Mouse (Mus musculus): ENCODE measurements around the gene Phf2. TPM values are rescaled to one million over a fixed set of nuclear protein-coding genes. Genes with fewer than 3 reads are reported as not detected.
A peak's percentile ranks its signal among the peaks of the same experiment; 100 is the strongest.

Phf2 gene
- polyA plus RNA-seq, 1 experiment from 2014 or later = 7.3 TPM

DNA sequence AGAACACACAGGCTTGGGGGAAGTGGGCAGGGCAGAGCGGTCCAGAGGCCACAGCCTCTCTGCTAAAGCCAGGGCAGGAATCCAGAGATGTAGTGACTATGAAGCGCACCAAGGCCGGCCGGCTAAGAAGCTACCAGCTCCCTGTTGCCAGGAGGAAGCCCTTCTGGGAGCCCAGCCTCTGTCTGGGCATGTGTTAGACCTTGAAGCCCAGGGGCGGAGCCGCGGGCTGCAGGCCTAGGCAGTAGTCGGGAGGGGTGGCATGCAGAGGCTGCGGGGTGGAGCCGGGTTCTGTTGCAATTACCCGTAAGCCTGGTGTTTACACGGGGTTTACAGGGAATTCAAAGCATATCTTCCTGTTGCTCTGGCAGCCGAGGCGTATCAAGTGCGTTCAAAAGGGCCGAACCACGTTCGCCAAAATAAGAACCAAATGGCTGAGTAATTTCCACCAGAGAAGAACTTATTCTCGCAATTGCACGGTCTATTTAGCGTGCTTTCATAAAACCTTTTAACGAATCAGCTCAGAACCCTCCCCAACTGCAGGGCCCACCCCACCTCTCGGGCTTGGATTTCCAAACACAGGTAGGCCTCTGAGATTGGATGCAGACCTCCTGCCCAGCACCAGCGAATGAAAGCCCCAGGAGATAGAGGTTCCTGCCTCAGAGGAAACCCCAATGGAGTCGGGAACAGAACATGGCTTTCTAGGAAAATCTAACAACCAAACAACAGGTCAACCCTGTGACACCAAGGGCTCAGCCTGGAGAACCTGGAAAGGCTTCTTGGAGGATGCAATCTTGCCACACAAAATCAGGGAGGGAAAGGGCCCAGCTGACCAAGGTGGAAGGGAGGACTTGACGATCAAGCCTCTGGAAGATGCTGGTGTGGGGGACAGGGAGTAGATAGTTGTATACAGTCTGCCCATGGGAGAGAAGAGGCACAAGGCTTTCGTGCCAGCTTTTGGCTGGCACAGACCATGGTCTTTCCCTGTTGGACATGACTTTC lies 87.9 kb downstream of the Phf2 start:
- no peak overlapping the region for H3K9ac ChIP-seq (ENCODE audit: low read length)
- no peaks in the 10 kb centered on the region for H3K27me3 ChIP-seq (ENCODE audit: control insufficient read depth, insufficient read depth, low read depth, low read length)
- H3K4me2 ChIP-seq (ENCODE audit: low read depth, low read length) = peak overlapping the region; percentile 9; the same call in 1 of the 2 replicates
- no peak overlapping the region for H3K27ac ChIP-seq (ENCODE audit: low read length)
- no peaks in the 10 kb centered on the region for H3K9me3 ChIP-seq (ENCODE audit: control insufficient read depth, low read length)
- H3K4me3 ChIP-seq (ENCODE audit: low read length) = no peak overlapping the region
- no peaks in the 10 kb centered on the region for H3K36me3 ChIP-seq (ENCODE audit: control insufficient read depth, insufficient read depth, low read length)
- H3K4me1 ChIP-seq (replicated peaks; ENCODE audit: control insufficient read depth, insufficient read depth, low read length) = peaks cover 7% of the 10 kb centered on the region; the same call in 1 of the 2 replicates
- WGBS = 38% methylated on average over 27 of the region's 27 CpGs
- ATAC-seq (ENCODE audit: low read depth) = peak; percentile 72

DNA sequence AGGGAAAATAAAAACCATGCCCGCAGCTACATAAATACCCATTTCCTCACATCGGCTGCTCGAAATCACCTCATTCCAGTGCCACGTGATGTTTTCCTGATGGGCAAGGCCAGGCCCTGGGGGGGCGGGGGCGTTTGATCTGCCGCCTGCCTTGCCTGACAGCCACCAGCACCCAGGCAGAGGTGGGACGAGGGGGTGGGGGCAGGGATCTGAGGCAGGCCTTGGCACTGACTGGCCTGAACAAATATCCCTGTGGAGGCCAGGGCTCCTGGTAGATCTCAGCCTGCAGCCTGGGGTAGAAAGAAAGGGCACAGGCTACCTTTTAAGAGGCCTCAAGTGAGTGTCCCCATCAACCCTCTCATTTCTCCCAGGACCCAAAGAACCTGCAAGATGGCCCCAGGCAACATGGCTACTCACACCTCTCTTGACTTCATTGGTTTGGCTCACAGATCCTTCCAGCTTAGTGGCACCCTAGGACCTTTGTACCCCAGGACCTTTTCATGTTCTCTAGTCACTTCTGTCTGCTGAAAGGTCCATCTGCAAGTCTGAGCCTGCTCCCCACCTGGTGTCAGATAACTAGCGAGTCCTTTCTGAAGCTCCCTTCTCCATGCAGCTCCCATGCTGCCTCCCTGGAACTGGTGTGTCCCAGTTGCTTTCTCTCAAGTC lies 90.4 kb downstream of the Phf2 start:
- H3K36me3 ChIP-seq (ENCODE audit: control insufficient read depth, insufficient read depth, low read length) = no peaks in the 10 kb centered on the region
- 40% methylated on average over 9 of the region's 9 CpGs for WGBS
- no peaks in the 10 kb centered on the region for H3K9me3 ChIP-seq (ENCODE audit: control insufficient read depth, low read length)
- no peak overlapping the region for H3K4me2 ChIP-seq (ENCODE audit: low read depth, low read length)
- peaks cover 7% of the 10 kb centered on the region; the same call in 1 of the 2 replicates for H3K4me1 ChIP-seq (replicated peaks; ENCODE audit: control insufficient read depth, insufficient read depth, low read length)
- no peaks in the 10 kb centered on the region for H3K27me3 ChIP-seq (ENCODE audit: control insufficient read depth, insufficient read depth, low read depth, low read length)
- no peak overlapping the region for H3K4me3 ChIP-seq (ENCODE audit: low read length)
- H3K27ac ChIP-seq (ENCODE audit: low read length) = peak overlapping the region; percentile 72
- H3K9ac ChIP-seq (ENCODE audit: low read length) = no peak overlapping the region
- ATAC-seq (ENCODE audit: low read depth) = peak; percentile 19; the same call in 1 of the 2 replicates

DNA sequence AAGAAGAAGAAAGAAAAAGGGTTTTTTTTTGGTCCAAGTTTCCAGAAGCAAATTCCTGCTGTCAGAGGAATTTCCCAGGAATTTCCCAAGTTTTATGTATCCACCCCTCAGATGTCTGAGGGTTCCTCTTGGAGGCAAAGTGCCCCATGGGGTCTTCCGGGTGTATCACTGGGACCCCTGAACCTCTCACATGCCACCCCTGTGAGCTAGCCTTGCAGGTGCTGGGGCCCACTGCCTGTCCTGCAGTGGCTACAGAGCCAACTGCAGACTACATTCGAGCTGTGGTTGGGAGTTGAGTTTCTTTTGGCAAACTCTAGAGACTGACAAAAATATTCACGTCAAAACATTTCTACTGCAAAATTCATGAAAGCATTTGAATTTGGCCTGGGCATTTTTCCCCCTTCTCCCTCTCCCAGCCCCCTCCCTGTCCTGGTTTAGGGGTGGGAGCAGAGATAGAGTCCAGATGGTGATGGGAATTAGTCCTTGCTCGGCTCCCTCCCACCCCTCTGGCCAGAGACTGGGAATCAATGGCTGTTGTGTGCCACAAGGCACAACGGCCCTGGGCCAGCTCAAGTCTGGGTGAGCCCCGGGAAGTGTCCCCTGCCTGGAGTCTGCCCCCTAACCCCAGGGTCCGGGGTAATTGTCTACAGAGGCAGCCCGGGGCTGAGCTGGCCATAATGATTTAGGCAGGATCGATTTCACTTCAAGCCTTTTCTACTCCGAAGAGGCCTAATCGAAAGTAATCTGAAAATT lies 91.2 kb downstream of the Phf2 start:
- H3K36me3 ChIP-seq (ENCODE audit: control insufficient read depth, insufficient read depth, low read length) = no peaks in the 10 kb centered on the region
- WGBS = 34% methylated on average over 11 of the region's 11 CpGs
- peak; percentile 66 for ATAC-seq (ENCODE audit: low read depth)
- H3K27me3 ChIP-seq (ENCODE audit: control insufficient read depth, insufficient read depth, low read depth, low read length) = no peaks in the 10 kb centered on the region
- no peak overlapping the region for H3K4me3 ChIP-seq (ENCODE audit: low read length)
- H3K27ac ChIP-seq (ENCODE audit: low read length) = peak overlapping the region; percentile 72
- H3K9me3 ChIP-seq (ENCODE audit: control insufficient read depth, low read length) = no peaks in the 10 kb centered on the region
- H3K4me1 ChIP-seq (replicated peaks; ENCODE audit: control insufficient read depth, insufficient read depth, low read length) = peaks cover 7% of the 10 kb centered on the region; the same call in 1 of the 2 replicates
- H3K4me2 ChIP-seq (ENCODE audit: low read depth, low read length) = no peak overlapping the region
- H3K9ac ChIP-seq (ENCODE audit: low read length) = no peak overlapping the region

DNA sequence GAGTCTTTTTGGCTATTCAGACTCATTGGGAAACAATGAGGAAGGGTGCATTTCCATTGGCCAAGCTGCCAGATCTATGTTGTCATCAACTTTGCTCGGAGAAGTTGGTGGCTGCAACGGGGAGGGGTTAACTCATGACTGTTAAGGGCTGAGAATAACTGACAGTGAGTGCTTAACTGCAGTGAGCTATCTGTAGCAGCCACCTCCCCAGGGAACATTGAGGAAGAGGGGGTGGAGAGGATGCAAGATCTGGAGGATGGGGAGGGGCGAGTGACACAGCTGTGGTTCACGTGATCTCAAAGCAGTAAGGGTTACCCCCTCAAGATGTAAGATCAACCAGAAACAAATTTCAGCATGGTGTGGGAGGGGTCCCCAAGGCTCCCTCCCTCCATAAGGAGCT lies 92.8 kb downstream of the Phf2 start:
- Histone ChIP-seq H3K4me2 (ENCODE audit: low read depth, low read length) (no peak overlapping the region), H3K27me3 (ENCODE audit: control insufficient read depth, insufficient read depth, low read depth, low read length) (no peaks in the 10 kb centered on the region), H3K27ac (ENCODE audit: low read length) (no peak overlapping the region), H3K4me1 (replicated peaks; ENCODE audit: control insufficient read depth, insufficient read depth, low read length) (peaks cover 7% of the 10 kb centered on the region; the same call in 1 of the 2 replicates), H3K4me3 (ENCODE audit: low read length) (no peak overlapping the region), H3K9ac (ENCODE audit: low read length) (no peak overlapping the region), H3K36me3 (ENCODE audit: control insufficient read depth, insufficient read depth, low read length) (no peaks in the 10 kb centered on the region), H3K9me3 (ENCODE audit: control insufficient read depth, low read length) (no peaks in the 10 kb centered on the region)
- WGBS = 55% methylated on average over 4 of the region's 4 CpGs
- no peak for ATAC-seq (ENCODE audit: low read depth)

DNA sequence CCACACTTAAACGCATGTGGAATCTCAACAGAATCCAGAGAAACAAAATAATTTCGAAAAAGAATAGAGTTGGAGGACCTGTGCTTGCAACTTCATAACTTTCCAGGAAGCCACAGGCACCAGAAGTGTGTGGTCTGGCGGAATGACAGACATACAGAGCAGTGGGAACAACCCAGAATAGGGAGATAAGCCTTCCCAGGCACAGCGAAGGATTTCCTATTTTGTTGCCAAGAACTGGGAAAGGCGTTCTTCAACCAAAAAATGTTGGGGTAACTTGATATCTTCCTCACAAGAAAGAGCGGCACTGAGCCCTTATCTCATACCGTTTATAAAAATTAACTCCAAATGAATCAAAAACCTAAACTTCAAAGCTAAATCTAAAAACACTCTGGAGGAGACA lies 96.4 kb downstream of the Phf2 start:
- no peak overlapping the region for H3K27ac ChIP-seq (ENCODE audit: low read length)
- no peaks in the 10 kb centered on the region for H3K4me1 ChIP-seq (replicated peaks; ENCODE audit: control insufficient read depth, insufficient read depth, low read length)
- 31% methylated on average over 7 of the region's 7 CpGs for WGBS
- H3K4me2 ChIP-seq (ENCODE audit: low read depth, low read length) = no peak overlapping the region
- no peaks in the 10 kb centered on the region for H3K9me3 ChIP-seq (ENCODE audit: control insufficient read depth, low read length)
- no peak for ATAC-seq (ENCODE audit: low read depth)
- no peak overlapping the region for H3K4me3 ChIP-seq (ENCODE audit: low read length)
- H3K9ac ChIP-seq (ENCODE audit: low read length) = no peak overlapping the region
- H3K27me3 ChIP-seq (ENCODE audit: control insufficient read depth, insufficient read depth, low read depth, low read length) = no peaks in the 10 kb centered on the region
- H3K36me3 ChIP-seq (ENCODE audit: control insufficient read depth, insufficient read depth, low read length) = no peaks in the 10 kb centered on the region

DNA sequence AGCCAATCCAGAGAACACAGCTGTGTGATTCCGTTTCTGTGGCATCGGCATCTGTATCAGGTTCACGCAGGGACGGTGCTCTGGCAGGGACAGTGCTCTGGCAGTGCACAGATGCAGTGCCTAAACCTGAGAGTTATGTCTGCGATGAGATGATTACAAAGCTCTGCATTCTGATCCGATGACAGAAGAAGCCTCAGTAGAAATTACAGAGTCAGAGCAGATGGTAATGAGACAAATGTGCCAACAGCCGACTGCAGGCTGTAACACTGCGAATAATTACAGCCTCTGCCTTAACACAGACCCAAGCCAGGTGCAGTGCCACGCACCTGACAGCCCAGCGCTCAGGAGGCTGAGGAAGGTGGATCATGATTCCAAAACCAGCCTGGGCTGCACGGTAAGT lies 102.8 kb downstream of the Phf2 start:
- H3K27ac ChIP-seq (ENCODE audit: low read length) = no peak overlapping the region
- no peaks in the 10 kb centered on the region for H3K27me3 ChIP-seq (ENCODE audit: control insufficient read depth, insufficient read depth, low read depth, low read length)
- no peaks in the 10 kb centered on the region for H3K9me3 ChIP-seq (ENCODE audit: control insufficient read depth, low read length)
- H3K4me3 ChIP-seq (ENCODE audit: low read length) = no peak overlapping the region
- H3K4me2 ChIP-seq (ENCODE audit: low read depth, low read length) = no peak overlapping the region
- H3K9ac ChIP-seq (ENCODE audit: low read length) = no peak overlapping the region
- 73% methylated on average over 11 of the region's 11 CpGs for WGBS
- ATAC-seq (ENCODE audit: low read depth) = no peak
- no peaks in the 10 kb centered on the region for H3K4me1 ChIP-seq (replicated peaks; ENCODE audit: control insufficient read depth, insufficient read depth, low read length)
- no peaks in the 10 kb centered on the region for H3K36me3 ChIP-seq (ENCODE audit: control insufficient read depth, insufficient read depth, low read length)

DNA sequence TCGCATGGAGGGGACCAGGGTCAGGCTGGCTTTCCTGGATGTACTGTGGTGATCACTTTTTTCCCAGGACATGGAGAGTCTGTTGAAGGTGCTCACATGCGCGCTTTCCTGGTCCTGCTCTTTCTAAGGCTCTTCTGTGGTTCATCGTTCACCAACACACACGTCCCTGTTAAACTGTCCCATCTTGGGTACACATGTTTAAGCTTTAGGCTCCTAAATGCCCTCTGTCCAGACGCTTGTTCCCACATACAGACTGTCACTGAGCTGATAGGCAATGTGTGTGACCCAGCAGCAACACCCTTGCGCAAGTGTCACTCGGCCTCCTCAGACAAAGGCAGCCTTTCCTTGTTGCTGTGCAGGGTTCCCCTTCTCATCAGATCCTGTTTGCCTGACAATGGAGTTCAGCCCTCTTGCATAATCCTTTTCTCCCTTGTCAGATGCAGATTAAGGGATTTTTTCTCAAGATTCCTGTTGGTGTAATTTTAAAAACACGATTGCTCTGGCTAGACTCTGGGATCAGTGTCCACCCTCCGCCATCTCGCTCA lies 107.1 kb downstream of the Phf2 start:
- no peak for ATAC-seq (ENCODE audit: low read depth)
- Histone ChIP-seq H3K27ac (ENCODE audit: low read length) (no peak overlapping the region), H3K9me3 (ENCODE audit: control insufficient read depth, low read length) (no peaks in the 10 kb centered on the region), H3K27me3 (ENCODE audit: control insufficient read depth, insufficient read depth, low read depth, low read length) (no peaks in the 10 kb centered on the region), H3K36me3 (ENCODE audit: control insufficient read depth, insufficient read depth, low read length) (no peaks in the 10 kb centered on the region), H3K4me1 (replicated peaks; ENCODE audit: control insufficient read depth, insufficient read depth, low read length) (no peaks in the 10 kb centered on the region), H3K9ac (ENCODE audit: low read length) (no peak overlapping the region), H3K4me3 (ENCODE audit: low read length) (no peak overlapping the region), H3K4me2 (ENCODE audit: low read depth, low read length) (no peak overlapping the region)
- 49% methylated on average over 11 of the region's 11 CpGs for WGBS

DNA sequence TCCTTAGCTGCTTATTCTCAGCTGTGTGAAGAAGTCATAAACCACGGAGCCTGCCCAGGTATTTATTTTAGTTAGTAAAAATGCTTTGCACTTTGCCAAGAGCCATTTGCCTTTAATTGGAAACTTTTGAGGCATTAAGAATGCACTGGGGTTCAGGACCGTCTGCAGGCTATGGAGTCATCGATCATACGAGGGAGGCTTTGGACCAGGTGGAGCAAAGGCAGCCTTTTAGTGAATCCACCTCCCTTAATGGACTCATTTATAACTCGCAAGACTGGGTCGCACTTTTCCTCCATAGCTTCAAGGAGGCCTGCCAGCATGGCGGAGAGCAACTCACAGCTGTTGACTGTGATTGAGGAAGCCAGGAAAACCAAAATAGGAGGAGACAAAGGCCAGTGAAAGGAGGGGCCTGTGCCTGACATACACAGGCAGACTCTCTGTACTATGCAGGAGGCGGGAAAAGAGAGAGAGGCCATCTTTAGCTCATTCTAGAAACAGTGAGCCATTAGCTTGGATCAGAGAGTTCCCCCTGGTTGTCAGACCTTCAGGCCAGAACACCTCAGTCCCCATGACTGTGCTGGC lies 110.0 kb downstream of the Phf2 start:
- no peak overlapping the region for H3K4me2 ChIP-seq (ENCODE audit: low read depth, low read length)
- no peaks in the 10 kb centered on the region for H3K9me3 ChIP-seq (ENCODE audit: control insufficient read depth, low read length)
- WGBS = 65% methylated on average over 8 of the region's 8 CpGs
- H3K9ac ChIP-seq (ENCODE audit: low read length) = no peak overlapping the region
- ATAC-seq (ENCODE audit: low read depth) = no peak
- H3K27ac ChIP-seq (ENCODE audit: low read length) = no peak overlapping the region
- no peak overlapping the region for H3K4me3 ChIP-seq (ENCODE audit: low read length)
- H3K4me1 ChIP-seq (replicated peaks; ENCODE audit: control insufficient read depth, insufficient read depth, low read length) = no peaks in the 10 kb centered on the region
- H3K36me3 ChIP-seq (ENCODE audit: control insufficient read depth, insufficient read depth, low read length) = no peaks in the 10 kb centered on the region
- H3K27me3 ChIP-seq (ENCODE audit: control insufficient read depth, insufficient read depth, low read depth, low read length) = no peaks in the 10 kb centered on the region
